Mouse (Mus musculus) forebrain, postnatal 0 days (tissue): Measurements from ENCODE around the gene Lce1c. TPM values are rescaled to one million over a fixed set of nuclear protein-coding genes. Genes with fewer than 3 reads are reported as not detected.

Source experiments
- ATAC-seq: fragments of 200-750 bp; cut with Nextera tagmentation; 2 replicates; pipeline ENCODE4 v1.8.0; 2017; ENCODE audit warnings: mild to moderate bottlenecking, moderate library complexity
- DNase-seq: peaks from one replicate; pipeline ENCODE4 v3.0.0-alpha.2; 2015
- H3K27ac ChIP-seq: fragments of 300-500 bp; sonication (generic); 2 replicates; pipeline ENCODE4 v1.5.1; 2014; ENCODE audit warnings: low read depth, mild to moderate bottlenecking, antibody characterized with exemption, low read length, moderate library complexity, mixed read lengths
- H3K27me3 ChIP-seq: fragments of 300-500 bp; sonication (generic); 2 replicates; pipeline ENCODE4 v1.6.1; 2014; ENCODE audit warnings: mild to moderate bottlenecking, low read length, mixed read lengths; ENCODE audit not compliant: insufficient read depth
- H3K36me3 ChIP-seq: fragments of 300-500 bp; sonication (generic); 2 replicates; pipeline ENCODE4 v1.6.1; 2014; ENCODE audit warnings: mild to moderate bottlenecking, moderate library complexity; ENCODE audit not compliant: insufficient read depth
- H3K4me1 ChIP-seq: fragments of 300-500 bp; sonication (generic); 2 replicates; pipeline ENCODE4 v1.6.1; 2014; ENCODE audit warnings: antibody characterized with exemption; ENCODE audit not compliant: insufficient read depth
- H3K4me2 ChIP-seq: fragments of 300-500 bp; sonication (generic); 2 replicates; pipeline ENCODE4 v1.6.1; 2014; ENCODE audit warnings: low read depth, mild to moderate bottlenecking, moderate library complexity
- H3K4me3 ChIP-seq: fragments of 300-500 bp; sonication (generic); 2 replicates; pipeline ENCODE4 v1.5.1; 2014; ENCODE audit warnings: low read depth, low read length, mixed read lengths
- H3K9ac ChIP-seq: fragments of 300-500 bp; sonication (generic); 2 replicates; pipeline ENCODE4 v1.6.1; 2014; ENCODE audit warnings: mild to moderate bottlenecking
- H3K9me3 ChIP-seq: fragments of 300-500 bp; sonication (generic); 2 replicates; pipeline ENCODE4 v1.6.1; 2016; ENCODE audit warnings: low read length
- CTCF ChIP-seq: sonication (generic); IDR thresholded peaks from 2 replicates; pipeline ENCODE4 v1.5.1; 2016; ENCODE audit warnings: antibody characterized with exemption, control low read depth, low read depth
- WGBS: fragments of 180-500 bp; shearing (Covaris S2); extraction: QIAGEN DNeasy Blood & Tissue Kit; methylation state at CpG from one replicate; pipeline ENCODE4 v1.1.7; 2014; 5-methylcytosine and 5-hydroxymethylcytosine counted together
- polyA plus RNA-seq: library from polyadenylated mRNA; unstranded; fragments of >200 nt; fragmentation: Nextera tagmentation; extraction: Ambion mirVana; gene quantifications from 2 replicates; pipeline ENCODE4 v1.2.1, GENCODE M21; 2015
- total RNA-seq: library from RNA; depleted of rRNA; stranded (reverse); fragments of >200 nt; gene quantifications from 2 replicates; pipeline ENCODE4 v1.2.3, GENCODE M21; 2014; rRNA removed

The Lce1c gene
- not detected in 2 replicates for total RNA-seq
- not detected in 2 replicates for polyA plus RNA-seq

DNA sequence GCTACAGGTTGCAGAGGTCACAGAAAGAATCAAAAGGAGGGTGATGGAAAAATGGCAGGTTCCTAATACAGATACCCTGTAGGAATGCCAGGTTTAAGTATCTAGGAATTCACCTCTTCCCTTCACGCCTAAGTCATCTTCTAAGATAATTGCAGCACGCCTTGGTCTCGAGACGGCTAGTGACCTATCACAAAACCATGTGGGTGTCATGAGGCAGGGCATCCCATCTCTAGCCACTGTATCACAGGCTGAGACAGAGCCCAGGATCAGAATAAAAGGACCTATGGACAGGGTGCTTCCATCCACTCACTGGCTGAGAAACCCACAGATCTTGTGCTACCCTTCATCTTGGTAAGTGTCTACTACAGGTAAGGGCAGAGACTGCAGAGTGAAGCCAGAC is at the start of gene Lce1c:
Gene Lce1c, plus strand, starts transcription at position 301 of the 400 bp plus-strand sequence.
- H3K4me1 ChIP-seq, result no peaks in the 10 kb centered on the region
- no peaks in the 10 kb centered on the region for H3K36me3 ChIP-seq
- DNase-seq, result no peak
- WGBS, result 92% methylated on average over 4 of the region's 4 CpGs
- no peak within 1 kb of the TSS for H3K9ac ChIP-seq
- no peaks in the 10 kb centered on the region for H3K27me3 ChIP-seq
- no peak within 1 kb of the TSS for H3K4me3 ChIP-seq
- H3K4me2 ChIP-seq, result no peak within 1 kb of the TSS
- no peaks in the 10 kb centered on the region for H3K9me3 ChIP-seq
- H3K27ac ChIP-seq, result no peak within 1 kb of the TSS
- no peak for ATAC-seq
- no peak for TF ChIP-seq CTCF

DNA sequence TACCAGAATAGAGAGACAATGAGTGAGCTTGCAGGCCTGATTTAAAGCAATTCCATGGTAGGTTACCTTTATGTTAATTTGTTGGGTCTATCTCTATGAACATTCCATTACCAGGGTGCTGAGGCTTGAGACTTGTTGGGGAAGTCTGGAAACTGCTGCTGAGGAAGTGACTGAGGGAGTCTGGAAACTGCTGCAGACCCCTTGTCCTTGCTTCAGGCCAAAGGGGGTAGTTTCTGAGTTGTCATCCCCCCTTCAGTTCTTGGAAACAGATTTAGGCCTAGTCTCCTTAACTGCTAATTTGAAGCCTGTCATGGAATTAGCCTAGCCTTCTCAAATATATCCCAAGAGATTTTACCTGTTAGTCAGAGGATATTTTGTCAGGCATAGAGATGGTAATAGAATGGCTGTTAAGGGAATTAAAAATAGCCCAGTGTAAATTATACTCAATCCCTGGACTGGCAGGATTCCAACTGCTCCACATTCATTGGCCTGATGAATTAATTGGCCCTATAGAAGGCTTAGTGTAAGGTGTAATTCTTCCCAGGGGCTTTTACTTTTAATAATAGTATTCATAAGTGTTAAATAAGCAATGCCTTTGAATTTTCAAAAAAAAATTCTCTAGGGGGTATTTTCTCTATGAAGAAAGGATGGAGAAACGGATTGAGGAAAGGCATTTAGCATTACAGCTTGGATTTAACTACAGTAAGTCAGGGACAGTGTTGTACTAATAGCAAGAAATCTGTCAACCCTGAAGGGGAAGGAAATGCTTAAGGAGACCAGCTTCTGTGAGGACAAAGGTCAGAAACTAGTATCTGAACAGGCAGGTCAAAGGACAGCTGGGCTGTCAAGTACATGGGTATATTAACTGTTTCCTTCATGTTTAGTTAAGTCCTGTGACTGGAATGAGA is 41.0 kb upstream of the Lce1c start:
- DNase-seq (no peak), ATAC-seq (no peak)
- no peaks in the 10 kb centered on the region for H3K9me3 ChIP-seq
- H3K4me2 ChIP-seq, result no peak overlapping the region
- no peak overlapping the region for H3K9ac ChIP-seq
- H3K36me3 ChIP-seq, result no peaks in the 10 kb centered on the region
- no peaks in the 10 kb centered on the region for H3K4me1 ChIP-seq
- WGBS, result 4% methylated on average over 1 of the region's 1 CpGs
- H3K27ac ChIP-seq, result no peak overlapping the region
- H3K27me3 ChIP-seq, result no peaks in the 10 kb centered on the region
- H3K4me3 ChIP-seq, result no peak overlapping the region
- TF ChIP-seq CTCF, result no peak

DNA sequence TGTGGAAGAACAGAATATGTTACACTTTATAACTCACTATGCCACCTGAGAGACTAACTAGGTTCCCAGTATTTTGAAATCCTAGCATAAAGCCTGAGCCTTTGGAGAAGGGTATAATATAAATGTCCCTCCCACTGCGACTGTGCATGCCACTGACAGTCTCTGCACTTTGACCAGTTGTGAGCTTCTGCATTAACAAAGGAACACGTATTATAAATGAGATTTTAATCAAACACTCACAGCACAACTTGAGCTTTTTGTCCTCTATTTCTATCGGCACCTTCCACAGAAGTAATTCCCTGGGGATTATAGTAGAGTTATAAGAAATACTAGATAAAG is 40.4 kb upstream of the Lce1c start:
- H3K4me3 ChIP-seq, result no peak overlapping the region
- WGBS, result 42% methylated on average over 3 of the region's 3 CpGs
- no peak for DNase-seq
- no peaks in the 10 kb centered on the region for H3K9me3 ChIP-seq
- H3K4me1 ChIP-seq, result no peaks in the 10 kb centered on the region
- no peak overlapping the region for H3K9ac ChIP-seq
- H3K27me3 ChIP-seq, result no peaks in the 10 kb centered on the region
- no peak for TF ChIP-seq CTCF
- H3K27ac ChIP-seq, result no peak overlapping the region
- H3K4me2 ChIP-seq, result no peak overlapping the region
- ATAC-seq, result no peak
- H3K36me3 ChIP-seq, result no peaks in the 10 kb centered on the region

DNA sequence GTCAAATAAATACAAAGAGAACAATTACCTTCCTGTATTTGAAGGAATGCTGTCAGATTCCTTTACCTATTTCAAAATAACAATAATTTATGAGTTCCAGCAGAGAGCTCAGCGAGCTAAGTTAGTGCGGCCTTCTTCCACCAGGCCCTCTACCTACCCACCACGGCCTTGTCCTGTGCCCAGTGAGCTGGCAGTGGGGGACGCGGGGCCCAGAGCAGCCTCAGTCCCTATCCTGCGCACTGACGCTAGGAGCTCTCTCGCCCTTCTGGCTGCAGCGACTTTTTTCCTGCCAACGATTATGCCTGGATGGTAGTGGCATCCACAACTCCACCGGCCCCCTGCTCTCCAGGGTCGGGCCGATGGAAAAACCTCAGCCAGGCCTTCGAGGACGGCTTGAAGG is 39.2 kb upstream of the Lce1c start:
- Histone ChIP-seq H3K27ac (no peak overlapping the region), H3K9ac (no peak overlapping the region), H3K4me3 (no peak overlapping the region), H3K36me3 (no peaks in the 10 kb centered on the region), H3K9me3 (no peaks in the 10 kb centered on the region), H3K27me3 (no peaks in the 10 kb centered on the region), H3K4me2 (no peak overlapping the region), H3K4me1 (no peaks in the 10 kb centered on the region)
- no peak for TF ChIP-seq CTCF
- ATAC-seq (no peak), DNase-seq (no peak)
- 93% methylated on average over 15 of the region's 15 CpGs for WGBS

DNA sequence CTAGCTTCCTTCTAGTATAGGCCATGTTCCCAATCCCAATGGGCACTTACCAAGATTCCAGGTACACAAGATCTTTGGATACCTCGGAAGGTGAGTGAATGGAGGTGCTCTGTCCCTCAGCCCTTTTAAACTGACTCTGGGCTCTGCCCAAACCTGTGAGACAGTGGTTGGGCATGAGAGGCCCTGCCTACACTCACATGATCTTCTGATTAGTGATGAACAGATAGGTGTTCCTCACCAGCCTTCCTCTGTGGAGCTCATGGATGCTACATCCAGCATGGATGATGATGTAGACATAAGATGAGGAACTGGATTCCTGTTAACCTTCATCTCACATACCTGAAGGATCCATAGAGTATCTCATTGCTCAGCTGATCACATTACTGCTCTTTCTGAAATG is 30.8 kb upstream of the Lce1c start, which contains the start of gene Lce1a1:
Gene Lce1a1, minus strand, starts transcription at position 101 of the 400 bp plus-strand sequence.
- no peak within 1 kb of the TSS for H3K4me2 ChIP-seq
- no peaks in the 10 kb centered on the region for H3K36me3 ChIP-seq
- H3K27me3 ChIP-seq, result no peaks in the 10 kb centered on the region
- no peaks in the 10 kb centered on the region for H3K9me3 ChIP-seq
- DNase-seq, result no peak
- 87% methylated on average over 1 of the region's 1 CpGs for WGBS
- ATAC-seq, result no peak
- H3K4me1 ChIP-seq, result no peaks in the 10 kb centered on the region
- TF ChIP-seq CTCF, result no peak
- H3K9ac ChIP-seq, result no peak within 1 kb of the TSS
- H3K27ac ChIP-seq, result no peak within 1 kb of the TSS
- no peak within 1 kb of the TSS for H3K4me3 ChIP-seq

DNA sequence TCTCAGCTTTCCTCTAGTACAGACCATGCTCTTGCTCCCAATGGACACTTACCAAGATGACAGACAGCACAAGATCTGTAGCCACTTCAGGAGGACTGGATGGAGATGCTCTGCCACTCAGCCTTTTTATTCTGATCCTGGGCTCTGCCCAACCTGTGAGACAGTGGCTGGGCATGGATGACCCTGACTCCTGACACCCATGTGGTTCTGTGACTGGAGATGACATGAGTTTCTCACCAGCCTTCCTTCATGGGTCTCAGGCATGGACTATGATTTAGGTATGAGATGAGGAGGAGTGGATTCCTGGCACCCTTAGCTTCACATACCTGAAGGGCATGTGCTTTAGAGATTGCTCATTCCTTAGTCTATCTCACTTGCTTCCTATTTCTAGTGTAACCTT is 22.2 kb upstream of the Lce1c start, which contains the start of gene Lce1b:
Gene Lce1b, minus strand, starts transcription at position 101 of the 400 bp plus-strand sequence.
- no peaks in the 10 kb centered on the region for H3K36me3 ChIP-seq
- no peaks in the 10 kb centered on the region for H3K9me3 ChIP-seq
- no peak within 1 kb of the TSS for H3K27ac ChIP-seq
- no peaks in the 10 kb centered on the region for H3K27me3 ChIP-seq
- DNase-seq (no peak), ATAC-seq (no peak)
- no peak for TF ChIP-seq CTCF
- H3K4me3 ChIP-seq, result no peak within 1 kb of the TSS
- H3K4me2 ChIP-seq, result no peak within 1 kb of the TSS
- no peak within 1 kb of the TSS for H3K9ac ChIP-seq
- no peaks in the 10 kb centered on the region for H3K4me1 ChIP-seq

DNA sequence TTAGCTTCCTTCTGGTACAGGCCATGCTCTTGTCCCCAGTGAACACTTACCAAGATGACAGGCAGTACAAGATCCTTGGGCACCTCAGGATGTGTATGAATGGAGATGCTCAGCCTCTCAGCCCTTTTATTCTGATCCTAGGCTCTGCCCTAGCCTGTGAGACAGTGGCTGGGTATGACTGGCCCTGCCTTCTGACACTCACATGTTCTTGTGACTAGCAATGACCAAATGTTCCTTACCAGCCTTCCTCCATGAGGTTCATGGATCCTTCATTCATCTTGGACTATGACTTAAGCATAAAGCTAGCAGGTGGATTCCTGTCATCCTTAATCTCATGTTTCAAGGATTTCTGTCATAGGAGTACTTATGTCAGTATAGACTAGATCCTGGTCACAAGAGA is 8.8 kb upstream of the Lce1c start, which contains the start of gene Lce1a2:
Gene Lce1a2, minus strand, starts transcription at position 101 of the 400 bp plus-strand sequence.
- Histone ChIP-seq H3K27ac (no peak within 1 kb of the TSS), H3K9ac (no peak within 1 kb of the TSS), H3K4me1 (no peaks in the 10 kb centered on the region), H3K4me2 (no peak within 1 kb of the TSS), H3K4me3 (no peak within 1 kb of the TSS), H3K27me3 (no peaks in the 10 kb centered on the region), H3K9me3 (no peaks in the 10 kb centered on the region), H3K36me3 (no peaks in the 10 kb centered on the region)
- DNase-seq (no peak), ATAC-seq (no peak)
- no peak for TF ChIP-seq CTCF
